Mouse (Mus musculus) CH12.LX (cell line): Measurements from ENCODE around the gene Tmem219.

Experiments
- CTCF ChIP-seq, 2 experiments: IDR thresholded peaks in 1 of 2; conservative IDR thresholded peaks in 1 of 2; 2 replicates each; pipeline ENCODE4 v1.5.1; 2011 to 2012; ENCODE audit warnings: low read depth in 2 of 2, low read length in 2 of 2, improper control_type of control experiment in 1 of 2, inconsistent platforms in 1 of 2, mild to moderate bottlenecking in 1 of 2, moderate library complexity in 1 of 2
- E2F4 ChIP-seq: IDR thresholded peaks from 2 replicates; pipeline ENCODE4 v1.6.1; 2011; ENCODE audit warnings: low read depth, low read length, improper control_type of control experiment; ENCODE audit not compliant: insufficient replicate concordance
- EP300 ChIP-seq: IDR thresholded peaks from 2 replicates; pipeline ENCODE4 v1.6.1; 2011; ENCODE audit warnings: low read length, improper control_type of control experiment
- HCFC1 ChIP-seq: IDR thresholded peaks from 2 replicates; pipeline ENCODE4 v1.6.1; 2012; ENCODE audit warnings: low read depth, mild to moderate bottlenecking, inconsistent platforms, low read length, improper control_type of control experiment
- MAX ChIP-seq: IDR thresholded peaks from 2 replicates; pipeline ENCODE4 v1.6.1; 2011; ENCODE audit warnings: low read length, improper control_type of control experiment
- POLR2A ChIP-seq: IDR thresholded peaks from 2 replicates; pipeline ENCODE4 v1.6.1; 2011; ENCODE audit warnings: low read depth, mild to moderate bottlenecking, improper control_type of control experiment, low read length
- SIN3A ChIP-seq: IDR thresholded peaks from 2 replicates; pipeline ENCODE4 v1.6.1; 2012; ENCODE audit warnings: low read length, improper control_type of control experiment, inconsistent platforms
- TCF12 ChIP-seq: IDR thresholded peaks from 2 replicates; pipeline ENCODE4 v1.6.1; 2014; ENCODE audit warnings: low read depth, mild to moderate bottlenecking, inconsistent platforms, low read length, improper control_type of control experiment
- UBTF ChIP-seq: IDR thresholded peaks from 2 replicates; pipeline ENCODE4 v1.6.1; 2012; ENCODE audit warnings: low read depth, mild to moderate bottlenecking, inconsistent platforms, low read length, improper control_type of control experiment, moderate library complexity

DNA sequence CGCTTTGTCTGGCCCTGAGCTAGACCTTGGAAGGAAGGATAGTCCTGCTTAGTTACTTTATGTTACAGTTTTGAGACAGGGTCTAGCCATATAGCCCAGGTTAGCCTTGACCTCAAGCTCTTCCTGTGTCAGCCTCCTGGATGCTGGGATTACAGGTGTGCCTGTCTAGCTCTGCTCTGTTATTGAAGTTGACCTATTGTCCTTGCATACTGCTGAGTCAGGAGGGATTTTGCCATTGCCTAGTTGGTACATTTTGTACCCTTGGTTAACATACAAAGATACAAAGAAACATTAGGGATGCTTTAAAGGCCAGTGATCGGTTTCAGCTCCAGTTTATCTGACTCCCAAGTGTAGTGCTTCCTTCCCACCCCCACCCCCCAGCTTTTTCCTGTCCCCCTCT lies 9.9 kb upstream of the Tmem219 start:
- TF ChIP-seq TCF12 (no peak), SIN3A (no peak), CTCF (conservative IDR thresholded peaks at IDR 0.05 in 1 of 2, IDR thresholded peaks at IDR 0.05 in 1 of 2; ENCODE audit: low read depth in 2 of 2, low read length in 2 of 2) (no peak), MAX (no peak), POLR2A (no peak), UBTF (no peak), E2F4 (no peak), HCFC1 (no peak), EP300 (no peak)
